Mouse (Mus musculus) adrenal gland, adult (tissue): ENCODE data around the gene Bet1l.

Experiments
- DNase-seq, 2 experiments: peaks; one replicate each; pipeline ENCODE4 v3.0.0; 2022 to 2023; ENCODE audit warnings: low spot score in 1 of 2; ENCODE audit not compliant: inconsistent age in 2 of 2

The Bet1l gene

DNA sequence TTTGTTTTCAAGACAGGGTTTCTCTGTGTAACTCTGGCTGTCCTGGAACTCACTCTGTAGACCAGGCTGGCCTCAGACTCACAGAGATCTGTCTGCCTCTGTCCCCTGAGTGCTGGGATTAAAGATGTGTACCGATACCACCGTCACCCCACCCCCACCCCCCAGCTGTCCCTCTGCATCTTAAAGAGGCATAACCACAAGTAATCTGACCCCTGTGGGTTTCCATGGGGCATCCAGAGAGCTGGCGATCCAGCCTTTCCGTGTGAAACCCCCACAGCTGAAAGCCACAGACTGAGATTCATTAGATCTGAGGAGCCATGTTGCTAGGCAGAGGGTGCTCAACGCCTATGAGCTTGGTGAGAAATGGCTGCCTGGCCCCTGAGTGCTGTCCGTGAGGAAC, 2.6 kb upstream of the Bet1l start:
- DNase-seq, result no peak

DNA sequence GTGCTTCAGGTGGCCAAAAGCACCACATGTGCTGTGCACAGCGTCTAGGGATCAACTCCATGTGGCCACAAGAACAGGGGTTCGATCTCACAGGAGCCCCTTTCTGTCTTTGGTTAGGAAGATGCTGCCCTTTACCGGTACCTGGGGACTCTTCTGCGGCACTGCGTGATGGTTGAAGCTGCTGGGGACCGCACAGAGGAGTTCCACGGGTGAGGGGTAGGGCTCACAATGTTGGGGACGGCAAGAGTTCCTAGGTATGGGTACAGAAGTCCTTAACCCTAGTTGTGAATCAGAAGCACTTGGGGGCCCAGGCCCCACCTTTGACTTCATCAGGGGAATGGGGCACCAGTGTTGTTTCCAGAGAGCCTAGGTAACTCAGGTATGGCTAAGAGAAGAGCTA, 1.4 kb upstream of the Bet1l start:
- no peak for DNase-seq

DNA sequence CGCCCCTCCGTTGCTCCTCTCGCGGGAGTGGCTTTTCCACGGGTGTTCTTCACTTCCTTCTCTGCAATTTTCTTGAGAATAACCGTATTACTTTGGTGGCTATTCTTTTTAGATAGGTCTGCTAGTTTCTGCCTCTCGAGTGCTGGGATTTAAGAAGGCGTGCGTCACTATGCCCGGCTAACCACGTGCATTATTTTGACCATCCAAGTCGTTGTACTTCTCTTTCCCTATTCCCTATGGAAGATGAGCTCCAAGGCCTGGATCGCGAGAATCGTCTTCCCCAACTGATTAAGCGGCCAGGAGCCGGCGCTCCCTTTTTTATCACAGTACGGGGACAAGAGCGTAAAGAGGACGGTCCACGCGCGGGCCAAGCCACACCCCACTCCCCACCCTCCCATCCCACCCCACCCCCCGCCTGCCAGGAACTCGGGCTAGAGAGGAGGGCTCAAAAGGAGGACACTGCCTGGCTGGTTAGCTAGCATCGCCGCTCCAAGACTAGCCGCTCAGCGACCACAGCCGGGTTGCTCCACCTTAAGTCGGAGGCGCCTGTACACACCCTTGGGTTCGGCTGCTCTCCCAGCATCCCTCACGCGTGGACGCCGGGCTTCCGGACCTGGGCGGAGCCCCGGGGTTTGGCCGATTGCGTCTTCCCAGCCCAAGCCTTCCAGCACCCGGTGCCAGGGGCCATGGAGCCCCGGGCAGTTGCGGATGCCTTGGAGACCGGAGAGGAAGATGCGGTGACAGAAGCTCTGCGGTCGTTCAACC, 410 bp downstream of the Bet1l start, which contains the start of gene Ric8a:
TSS of gene Ric8a (plus strand) at position 173 of the 765 bp plus-strand sequence.
- DNase-seq, result peak; percentile 95 to 97

DNA sequence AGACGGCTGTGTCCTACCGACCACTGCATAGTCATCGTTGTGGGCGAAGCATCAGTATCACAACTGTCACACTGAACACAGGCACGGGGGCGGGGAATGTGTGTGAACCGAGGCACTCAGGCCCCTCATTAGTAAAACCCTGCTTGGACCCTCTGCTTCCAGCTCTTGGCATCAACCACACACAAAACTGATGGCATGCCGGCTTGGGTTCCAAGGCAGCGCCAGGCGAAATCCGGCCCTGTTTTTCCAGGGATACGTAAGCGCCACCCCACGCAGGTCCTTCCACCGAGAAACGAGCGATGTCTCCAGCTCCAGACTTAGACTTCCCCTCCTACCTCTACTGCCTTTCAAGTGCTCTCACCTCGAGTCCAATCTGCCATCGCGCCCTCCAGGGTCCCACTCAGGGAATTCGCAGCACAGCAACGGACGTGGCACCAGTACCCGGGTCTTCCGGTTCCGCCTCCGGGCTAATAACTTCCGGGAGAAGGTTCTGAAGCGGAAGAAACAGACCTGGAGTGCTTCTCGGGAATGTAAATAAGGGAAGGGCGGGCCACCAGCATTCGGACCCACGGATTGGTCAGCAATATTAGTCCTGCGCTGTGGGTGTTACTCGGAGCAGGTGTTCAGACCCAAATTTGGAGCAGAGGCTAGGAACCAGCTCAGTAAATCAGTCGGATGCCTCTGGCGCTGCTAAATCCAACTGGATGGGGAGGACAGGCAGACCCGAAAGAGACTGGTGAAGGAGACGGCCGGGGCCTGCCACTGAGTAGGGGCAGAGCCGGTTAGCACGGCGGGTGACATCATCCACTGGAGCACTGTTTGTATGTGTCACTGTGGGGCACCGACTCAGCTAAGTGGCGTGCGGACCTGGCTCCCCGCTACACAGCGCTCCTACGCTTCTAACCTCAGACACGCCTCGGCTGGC, 1.3 kb downstream of the Bet1l start, which contains the start of gene Gm45785:
TSS of gene Gm45785 (minus strand) at position 472 of the 925 bp plus-strand sequence.
- peak; percentile 92 to 97 for DNase-seq

DNA sequence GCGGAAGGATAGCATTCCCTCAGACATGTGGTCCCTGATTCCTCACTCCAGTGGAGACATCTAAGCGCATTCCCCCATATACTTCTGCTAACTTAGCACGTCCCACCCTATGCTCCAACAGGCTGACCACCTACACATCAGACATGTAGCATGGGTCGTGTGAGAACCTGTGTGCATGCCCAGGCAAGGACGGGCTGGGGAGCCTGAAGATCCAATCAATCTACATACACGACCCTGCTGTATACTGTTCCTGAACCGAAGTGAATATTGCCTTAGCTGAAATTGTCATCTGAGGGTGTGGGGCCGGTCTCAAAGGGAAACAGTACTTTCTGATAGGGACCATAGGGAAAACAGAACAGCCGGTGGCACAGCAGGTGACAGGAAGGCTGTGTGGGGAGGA, 2.2 kb downstream of the Bet1l start:
- no peak for DNase-seq

DNA sequence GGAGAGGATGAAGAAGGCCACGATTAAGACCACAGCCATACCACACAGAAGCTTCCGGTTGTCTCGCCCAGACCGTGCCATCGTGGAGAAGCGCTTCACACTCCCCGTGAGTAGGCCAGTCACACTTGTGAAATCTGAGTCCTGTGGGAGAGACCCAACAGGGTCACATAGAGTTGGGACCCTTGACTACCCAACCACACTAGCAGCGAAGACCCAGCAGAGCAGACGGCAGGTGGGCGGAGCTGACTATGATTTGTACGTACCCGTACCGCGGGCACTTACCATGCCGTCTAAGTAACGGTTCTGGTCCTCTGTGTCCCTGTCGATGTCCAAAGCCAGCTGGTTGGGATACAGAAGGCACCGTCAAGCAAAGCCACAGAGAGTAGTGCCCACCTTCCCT, 2.9 kb downstream of the Bet1l start:
- DNase-seq, result peak in 1 of 2 experiments; percentile 47

DNA sequence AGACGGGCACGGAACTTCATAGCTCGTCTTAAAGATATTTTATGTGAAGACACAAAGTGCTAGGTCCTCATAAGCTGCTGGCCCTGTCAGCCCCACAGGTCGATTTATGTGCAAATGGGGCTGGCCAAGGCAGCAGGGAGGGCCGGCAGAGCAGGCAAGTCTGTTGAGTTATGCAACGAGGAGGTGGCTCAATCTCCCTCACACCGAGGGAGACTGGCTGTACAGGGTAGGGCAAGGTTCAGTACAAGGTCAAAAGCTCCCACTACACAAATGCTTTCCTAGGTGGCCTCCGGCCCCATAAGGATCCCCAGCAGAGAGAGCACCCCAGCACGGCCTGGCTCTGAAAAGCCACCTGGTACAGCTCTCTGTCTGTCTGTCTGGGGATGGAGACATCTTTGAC, 4.0 kb downstream of the Bet1l start:
- DNase-seq, result peak; percentile 71 to 87

DNA sequence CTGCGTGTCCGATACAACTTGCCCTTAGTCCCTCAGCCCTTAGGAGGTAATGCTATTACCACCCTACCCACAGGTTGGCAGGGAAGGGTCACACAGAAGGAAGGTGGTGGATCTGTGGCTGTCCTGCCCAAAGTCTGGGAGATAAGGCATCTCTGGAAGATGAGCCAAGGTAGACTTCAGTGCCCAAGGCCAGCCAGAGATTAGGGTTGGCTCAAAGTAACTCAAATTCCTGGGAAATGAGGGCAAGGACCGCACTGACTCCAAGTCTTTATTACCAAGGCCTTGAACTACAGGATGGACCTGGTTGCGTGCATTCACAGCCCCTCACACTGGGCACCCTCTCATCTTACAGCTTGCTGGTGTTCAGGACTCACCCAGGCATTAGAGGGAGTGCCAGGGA, 5.5 kb downstream of the Bet1l start:
- DNase-seq, result peak; percentile 70 to 86

DNA sequence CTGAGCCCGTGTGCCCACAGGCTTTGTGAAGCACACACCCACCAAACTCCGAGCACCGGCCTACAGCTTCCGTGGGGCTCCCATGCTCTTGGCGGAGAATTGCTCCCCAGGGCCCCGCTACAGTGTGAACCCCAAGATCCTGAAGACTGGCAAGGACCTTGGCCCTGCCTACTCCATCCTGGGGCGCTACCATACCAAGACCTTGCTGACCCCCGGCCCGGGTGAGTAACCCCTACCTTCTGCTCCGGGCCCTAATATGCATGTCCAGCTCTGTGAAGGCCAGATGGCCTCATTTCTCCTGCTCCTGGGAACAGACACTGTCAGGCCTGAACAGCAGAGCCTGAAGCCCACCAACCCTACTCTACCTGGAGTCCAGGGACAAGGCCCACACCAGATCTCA, 8.8 kb downstream of the Bet1l start:
- no peak for DNase-seq

DNA sequence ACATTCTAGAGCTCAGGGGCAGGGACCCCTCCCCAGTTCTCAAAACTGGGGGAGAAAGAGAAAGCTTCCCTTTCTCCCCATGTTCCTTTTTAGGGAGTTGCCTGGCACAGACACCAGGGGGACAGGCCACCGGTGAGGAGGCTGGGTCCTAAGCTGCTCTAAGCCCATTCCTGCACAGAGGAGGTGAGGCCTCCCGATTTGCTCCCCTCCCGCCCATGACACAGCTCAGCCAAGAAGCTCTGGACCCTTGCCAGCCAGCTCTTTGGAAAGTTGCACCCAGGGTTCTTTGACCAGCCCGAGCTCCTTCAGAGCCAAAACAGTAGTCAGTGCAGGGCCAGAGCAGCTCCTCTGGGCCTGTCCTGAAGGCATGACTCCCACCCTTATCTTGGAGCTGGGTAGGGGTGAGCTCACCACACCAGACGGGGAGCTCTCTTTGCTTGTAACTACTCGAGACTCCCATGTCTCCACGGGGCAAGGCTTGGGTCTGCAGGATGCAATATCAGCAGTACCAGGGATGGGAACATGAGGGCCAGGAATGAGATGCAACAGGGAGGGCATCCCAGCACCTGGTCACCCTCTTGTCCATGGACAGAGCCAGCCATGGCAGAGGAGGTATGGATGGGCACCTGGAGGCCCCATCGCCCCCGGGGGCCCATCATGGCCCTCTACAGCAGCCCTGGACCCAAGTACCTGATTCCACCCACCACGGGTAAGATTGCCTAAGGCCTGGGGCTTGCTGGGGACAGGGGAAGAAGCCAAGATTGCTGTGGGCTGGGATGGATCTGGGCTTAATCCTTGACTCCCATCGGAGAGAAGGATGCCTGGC, 9.4 kb downstream of the Bet1l start, which contains the start of gene Odf3:
TSS of gene Odf3 (plus strand) at position 51 of the 826 bp plus-strand sequence.
- DNase-seq, result peak; percentile 82 to 93

DNA sequence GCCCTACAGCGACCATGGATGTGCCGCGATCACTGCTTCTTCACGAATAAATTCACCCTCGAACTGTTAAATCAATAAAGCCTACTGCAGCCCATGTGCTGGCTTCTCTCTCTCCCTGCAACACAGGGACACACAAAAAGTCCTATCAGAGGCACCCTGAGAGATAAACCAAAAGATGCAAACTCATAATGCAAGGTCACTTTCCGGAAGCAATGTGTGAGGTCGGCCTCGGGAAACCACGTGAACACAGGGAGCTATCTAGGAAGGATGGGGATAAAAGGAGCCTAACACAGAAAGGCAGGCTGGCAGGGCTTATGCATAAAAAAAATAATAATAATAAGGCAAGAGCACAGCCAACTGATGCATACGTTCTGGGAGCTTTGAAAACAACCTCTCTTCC, 10.7 kb downstream of the Bet1l start:
- DNase-seq, result peak in 1 of 2 experiments; percentile 76

DNA sequence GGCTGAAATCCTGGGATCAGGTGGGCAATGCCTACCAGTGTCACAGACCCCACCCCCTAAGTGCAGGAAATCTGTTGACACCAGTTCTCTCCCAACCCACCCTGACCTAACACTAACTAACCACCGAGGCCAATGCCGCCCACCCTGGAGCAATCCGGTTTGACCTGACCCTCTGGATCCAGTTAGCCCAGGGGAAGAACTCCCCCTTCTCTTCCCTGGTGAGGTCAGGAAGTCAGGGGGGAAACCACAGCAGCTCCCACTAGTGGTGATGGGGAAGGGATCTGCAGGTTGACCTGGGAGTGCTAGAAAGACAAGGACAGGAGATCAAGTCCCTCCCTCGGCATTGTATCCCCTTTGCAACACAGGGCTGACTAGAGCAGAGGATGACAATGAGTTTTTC, 11.7 kb downstream of the Bet1l start:
- peak in 1 of 2 experiments; percentile 46 for DNase-seq

DNA sequence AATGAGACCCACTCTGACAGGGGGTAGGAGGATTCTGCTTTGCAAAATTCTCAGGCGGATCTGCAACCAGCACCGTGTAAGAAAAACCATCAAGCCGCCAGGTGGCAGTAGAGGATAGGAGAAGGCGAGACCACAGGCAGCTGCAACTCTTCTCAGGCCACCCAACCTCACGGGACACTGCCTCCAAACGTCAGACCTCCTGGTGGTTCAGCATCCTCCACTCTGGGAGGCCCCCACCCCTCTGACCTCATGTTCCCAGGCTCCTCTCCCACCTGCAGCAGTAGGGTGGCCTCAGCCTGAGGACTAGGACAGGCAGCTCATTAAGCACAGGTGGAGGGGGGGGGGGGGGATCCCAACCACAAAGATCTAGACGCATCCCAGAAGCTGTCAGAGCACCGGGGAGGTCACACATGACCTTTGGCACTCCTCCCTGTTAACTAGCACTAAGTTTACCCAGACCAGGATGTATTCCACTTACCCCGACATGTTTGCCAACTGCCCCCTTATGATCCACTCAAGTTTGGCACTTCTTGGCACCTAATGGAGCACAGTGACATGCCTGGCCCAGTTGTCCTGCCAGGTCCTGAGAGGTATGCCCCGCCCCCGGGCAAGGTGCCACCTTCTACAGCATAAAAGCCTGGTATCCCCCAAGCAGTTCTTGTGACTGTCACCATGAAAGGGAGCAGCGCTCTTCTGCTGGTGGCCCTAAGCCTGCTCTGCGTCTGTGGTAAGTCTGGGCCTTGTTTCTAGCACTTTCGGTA, 12.3 kb downstream of the Bet1l start, which contains the start of gene Scgb1c1:
TSS of gene Scgb1c1 (plus strand) at position 643 of the 761 bp plus-strand sequence.
- DNase-seq, result peak; percentile 88 to 97

DNA sequence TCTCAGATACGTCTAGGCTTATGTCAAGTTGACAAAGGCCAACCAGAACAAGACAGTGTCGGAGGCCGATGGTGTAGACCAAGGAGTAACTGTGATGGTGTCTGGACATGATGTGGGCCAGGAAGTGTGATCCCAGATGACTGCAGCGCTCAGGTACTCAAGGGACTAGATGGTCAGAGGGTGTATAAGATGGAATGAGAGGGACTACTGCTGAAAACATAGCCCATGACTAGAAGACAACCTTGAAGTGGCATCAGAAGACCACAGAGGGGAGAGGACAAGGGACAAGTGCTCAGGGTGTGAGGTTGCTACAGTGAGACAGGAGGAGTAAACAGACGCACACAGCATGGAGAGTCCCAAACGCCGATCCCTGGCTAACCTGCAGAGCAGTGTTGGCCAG, 13.6 kb downstream of the Bet1l start:
- DNase-seq, result no peak

DNA sequence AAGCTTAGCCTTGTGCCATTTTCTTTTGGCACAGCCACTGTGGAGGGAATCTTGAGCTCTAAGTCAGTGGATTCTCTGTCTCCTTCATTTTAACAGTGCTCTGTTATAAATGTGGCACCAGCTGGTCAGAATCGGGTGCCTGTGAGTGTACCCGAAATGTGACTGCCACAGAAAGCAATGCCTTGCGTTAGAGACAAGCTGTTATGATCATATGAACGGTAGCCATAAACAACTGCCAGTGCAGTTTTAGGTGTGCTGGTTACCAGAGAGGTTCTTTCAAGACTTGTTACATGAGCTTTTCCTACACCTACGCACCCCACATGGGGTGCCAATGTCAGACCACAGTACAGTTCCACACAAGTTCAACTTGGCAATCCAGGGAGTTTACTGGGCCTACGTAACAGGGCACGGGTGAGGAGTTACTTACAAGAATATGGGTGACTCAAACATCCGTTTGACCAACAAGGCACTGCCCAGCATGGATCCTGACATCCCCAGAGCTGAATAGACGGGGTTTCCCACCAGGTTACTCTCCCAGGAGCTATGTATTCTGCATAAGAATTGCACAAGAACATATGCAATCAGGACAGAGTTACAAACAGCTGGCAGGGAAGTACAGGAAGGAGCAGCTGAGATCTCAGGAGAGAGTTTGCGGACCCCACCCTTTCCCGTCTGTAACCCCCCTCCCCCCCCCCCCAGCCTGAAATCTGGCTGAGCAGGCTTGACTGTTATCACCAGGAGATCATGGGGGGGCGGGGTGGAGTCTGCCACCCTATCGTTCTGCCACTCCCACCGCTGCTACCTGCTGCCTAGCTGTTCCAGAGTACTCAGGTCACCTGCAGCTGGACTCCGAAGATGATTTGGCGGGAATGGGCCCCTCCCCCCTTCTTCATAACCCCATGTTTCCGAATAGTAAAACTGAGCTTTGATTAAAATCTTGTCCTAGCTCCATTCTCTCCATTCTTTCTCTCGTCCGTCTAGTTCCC, 16.3 kb downstream of the Bet1l start:
- DNase-seq, result peak in 1 of 2 experiments; percentile 1

DNA sequence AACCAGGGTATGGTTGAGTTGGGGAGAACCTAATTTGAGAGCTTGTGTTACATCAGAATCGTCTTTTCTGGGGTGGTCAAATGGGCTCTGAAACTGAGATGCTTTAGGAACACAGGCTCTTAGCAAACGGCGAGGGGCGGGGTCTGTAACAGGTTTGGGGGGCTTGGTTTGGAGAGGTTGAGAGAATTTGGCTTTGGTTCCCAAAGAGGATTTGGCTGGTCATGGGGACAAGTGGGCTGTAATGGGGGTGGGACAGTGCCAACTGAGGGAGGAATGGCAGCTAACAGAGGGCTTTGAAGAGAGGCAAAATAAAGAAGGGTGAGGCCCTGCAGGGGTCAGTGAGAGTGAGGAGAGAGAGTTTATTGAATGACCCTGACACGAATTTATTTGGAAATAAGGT, 17.8 kb downstream of the Bet1l start:
- peak in 1 of 2 experiments; percentile 2 for DNase-seq

DNA sequence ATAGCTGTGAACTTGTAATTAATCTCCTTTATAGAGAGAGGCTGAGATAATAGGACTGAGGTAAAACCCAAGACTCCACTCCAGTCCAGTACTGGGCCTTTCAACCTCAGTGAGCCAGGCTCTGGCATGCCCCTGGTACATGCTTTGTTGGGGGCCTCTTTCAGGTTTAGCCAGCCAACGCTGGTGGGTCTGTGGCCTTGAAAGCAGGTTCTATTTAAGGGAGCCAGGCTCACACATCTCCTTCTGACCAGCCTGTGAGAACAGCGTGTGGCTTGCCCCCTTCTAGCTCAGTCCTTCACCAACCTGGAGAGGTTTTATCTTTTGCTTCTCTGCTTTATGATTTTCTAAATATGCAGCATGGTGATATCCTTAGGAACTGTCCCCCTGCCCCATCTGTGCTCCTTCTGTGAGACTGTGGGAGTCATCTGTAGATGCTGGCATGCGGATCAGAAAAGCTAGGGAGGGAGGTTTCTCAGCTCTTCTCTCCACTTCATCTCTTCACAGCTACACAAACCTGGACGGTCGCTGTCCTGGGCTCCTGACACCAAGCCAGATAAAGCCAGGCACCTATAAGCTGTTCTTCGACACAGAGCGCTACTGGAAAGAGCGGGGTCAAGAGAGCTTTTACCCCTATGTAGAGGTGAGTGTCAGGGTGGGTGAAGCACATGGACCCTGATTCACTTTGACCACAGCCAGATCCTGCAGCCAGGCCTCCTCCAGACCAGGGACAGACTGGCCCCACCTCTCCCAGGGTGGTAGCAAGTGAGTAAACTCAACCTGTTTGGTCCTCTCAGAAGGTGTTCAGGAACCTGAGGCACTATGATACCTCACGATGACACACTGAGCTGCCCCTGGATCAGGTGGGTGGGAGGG, 20.9 kb downstream of the Bet1l start:
- DNase-seq, result peak; percentile 4 to 24

DNA sequence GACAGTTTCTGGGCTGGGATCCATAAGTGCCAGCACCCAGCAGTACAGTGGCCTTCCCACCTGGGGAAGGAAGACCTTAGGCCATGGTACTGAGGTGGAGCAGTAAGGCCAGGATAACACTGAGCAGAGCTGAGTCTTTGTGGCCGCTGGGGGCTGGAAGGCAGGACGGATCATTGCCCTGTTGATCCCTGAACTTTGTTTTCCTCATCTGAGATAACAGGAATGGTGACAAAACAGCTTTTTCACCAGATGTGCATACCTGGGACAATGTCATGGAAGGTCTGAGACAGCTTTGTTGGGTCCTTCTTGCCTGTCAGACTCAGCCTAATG, 21.7 kb downstream of the Bet1l start:
- no peak for DNase-seq
